In genomic region chr11:67384653-67385052, GRCm38 (mm10) we compare ENCODE assay signal across 16 mouse cellular contexts.
"Had no signal": no experiment of that assay in that cellular context is flagged by ENCODE, and none has a peak within 500 bp of the region (broad histone marks: within the 10 kb centered on the region; RNA-seq: fewer than 3 reads in every experiment).

No protein-coding gene starts in this region.

- H3K4me2 ChIP-seq: neural tube, embryonic 13.5 days; neural tube, embryonic 15.5 days; stomach, embryonic 15.5 days had no signal

- H3K27ac ChIP-seq: neural tube, embryonic 13.5 days; neural tube, embryonic 15.5 days; stomach, embryonic 15.5 days; stomach, postnatal 0 days had no signal

- H3K4me3 ChIP-seq: neural tube, embryonic 13.5 days; neural tube, embryonic 15.5 days; stomach, embryonic 15.5 days had no signal

- H3K9me3 ChIP-seq: neural tube, embryonic 13.5 days; neural tube, embryonic 15.5 days; stomach, embryonic 15.5 days had no signal

- DNase-seq: retina, postnatal 1 day; right cerebral cortex, adult 18-20 months; right cerebral cortex, postnatal 14 days; right cerebral cortex, postnatal 25 days; right cerebral cortex, postnatal 4 days; spleen, adult 18-20 months; thymus, adult 18-20 months; thymus, adult 2 months; thymus, postnatal 14 days; thymus, postnatal 25 days; thymus, postnatal 36 days; thymus, postnatal 4 days had no signal

- H3K9ac ChIP-seq: neural tube, embryonic 13.5 days; neural tube, embryonic 15.5 days; stomach, embryonic 15.5 days had no signal

- H3K36me3 ChIP-seq: neural tube, embryonic 13.5 days; neural tube, embryonic 15.5 days; stomach, embryonic 15.5 days had no signal

- H3K27me3 ChIP-seq: neural tube, embryonic 13.5 days; neural tube, embryonic 15.5 days; stomach, embryonic 15.5 days had no signal

- H3K4me1 ChIP-seq: stomach, embryonic 15.5 days had no signal
